In the genomic region with DNA sequence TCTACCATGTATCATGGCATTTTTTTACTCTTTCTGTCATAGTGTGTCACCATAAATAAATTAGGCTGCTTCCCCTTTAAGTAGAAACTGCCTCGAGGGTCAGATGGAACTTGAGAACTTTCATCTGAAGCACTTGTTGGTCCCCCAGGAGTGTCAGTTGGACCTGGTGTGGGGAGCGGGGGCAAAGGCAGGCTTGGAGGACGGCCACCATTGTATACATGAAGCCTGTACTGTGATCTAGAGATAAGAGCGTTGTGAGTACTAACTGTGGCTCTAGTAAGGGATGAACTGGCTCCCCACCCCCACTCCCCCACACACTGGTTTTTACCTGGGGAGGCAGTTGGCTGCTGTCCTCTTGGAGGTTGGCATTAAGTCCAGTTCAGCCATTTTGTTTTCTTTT, we compare ENCODE assay signal across 22 mouse cellular contexts.
DNase-seq lines count a peak whose midpoint lies in the region; ATAC-seq and TF ChIP-seq lines count a peak whose summit lies in the region.
"Had no signal": no experiment of that assay in that cellular context is flagged by ENCODE, and none has a peak within 500 bp of the region (broad histone marks: within the 10 kb centered on the region; RNA-seq: fewer than 3 reads in every experiment).

No protein-coding gene starts in this region.

- WGBS in midbrain, embryonic 11.5 days = 68% methylated on average over 4 of the region's 4 CpGs
- 76% methylated on average over 4 of the region's 4 CpGs for WGBS in midbrain, embryonic 15.5 days
- 30% methylated on average over 4 of the region's 4 CpGs for WGBS in embryonic facial prominence, embryonic 11.5 days

- no peak overlapping the region for H3K9ac ChIP-seq in midbrain, embryonic 11.5 days (ENCODE audit: low read length)
- no peak overlapping the region for H3K9ac ChIP-seq in midbrain, embryonic 15.5 days
- H3K9ac ChIP-seq in ES-Bruce4 (ENCODE audit: low read depth, poor library complexity, severe bottlenecking) = no peak overlapping the region
- H3K9ac ChIP-seq in embryonic facial prominence, embryonic 11.5 days (replicated peaks; ENCODE audit: low read length) = no peak overlapping the region
- H3K9ac ChIP-seq: forebrain, postnatal 0 days; hindbrain, embryonic 12.5 days; hindbrain, embryonic 15.5 days had no signal

- TF ChIP-seq CTCF in ES-Bruce4 (IDR thresholded peaks at IDR 0.05; ENCODE audit: low read depth, low read length) = no peak

- H3K4me3 ChIP-seq in midbrain, embryonic 11.5 days (ENCODE audit: low read depth, low read length) = no peak overlapping the region
- no peak overlapping the region for H3K4me3 ChIP-seq in midbrain, embryonic 15.5 days
- H3K4me3 ChIP-seq in ES-Bruce4 (ENCODE audit: low read depth, low read length) = no peak overlapping the region
- H3K4me3 ChIP-seq in embryonic facial prominence, embryonic 11.5 days (ENCODE audit: low read depth, low read length) = no peak overlapping the region
- H3K4me3 ChIP-seq: gastrocnemius, adult 2 months; hindbrain, embryonic 12.5 days; hindbrain, embryonic 15.5 days had no signal

- no peaks in the 10 kb centered on the region for H3K36me3 ChIP-seq in midbrain, embryonic 11.5 days (ENCODE audit: control insufficient read depth, insufficient read depth, low read length)
- no peaks in the 10 kb centered on the region for H3K36me3 ChIP-seq in midbrain, embryonic 15.5 days (replicated peaks)
- no peaks in the 10 kb centered on the region for H3K36me3 ChIP-seq in ES-Bruce4 (ENCODE audit: control insufficient read depth, insufficient read depth, low read length, poor library complexity, severe bottlenecking)
- no peaks in the 10 kb centered on the region for H3K36me3 ChIP-seq in embryonic facial prominence, embryonic 11.5 days (replicated peaks; ENCODE audit: control insufficient read depth, insufficient read depth, low read depth, low read length)
- H3K36me3 ChIP-seq: G1E; hindbrain, embryonic 12.5 days; hindbrain, embryonic 15.5 days had no signal

- no peaks in the 10 kb centered on the region for H3K27me3 ChIP-seq in midbrain, embryonic 11.5 days (ENCODE audit: control insufficient read depth, insufficient read depth, low read length)
- no peaks in the 10 kb centered on the region for H3K27me3 ChIP-seq in midbrain, embryonic 15.5 days (replicated peaks)
- no peaks in the 10 kb centered on the region for H3K27me3 ChIP-seq in ES-Bruce4 (ENCODE audit: control insufficient read depth, insufficient read depth, low read length, poor library complexity, severe bottlenecking)
- H3K27me3 ChIP-seq in embryonic facial prominence, embryonic 11.5 days (ENCODE audit: control insufficient read depth, insufficient read depth, low read length) = no peaks in the 10 kb centered on the region
- H3K27me3 ChIP-seq: hindbrain, embryonic 12.5 days; hindbrain, embryonic 15.5 days had no signal

- no peak for TF ChIP-seq EP300 in ES-Bruce4 (IDR thresholded peaks at IDR 0.05; ENCODE audit: insufficient read depth, low read depth, low read length)

- no peaks in the 10 kb centered on the region for H3K9me3 ChIP-seq in midbrain, embryonic 11.5 days (ENCODE audit: control insufficient read depth, low read length)
- no peaks in the 10 kb centered on the region for H3K9me3 ChIP-seq in midbrain, embryonic 15.5 days
- H3K9me3 ChIP-seq in ES-Bruce4 (replicated peaks; ENCODE audit: control insufficient read depth, insufficient read depth, low read length, poor library complexity, severe bottlenecking) = no peaks in the 10 kb centered on the region
- H3K9me3 ChIP-seq in embryonic facial prominence, embryonic 11.5 days (replicated peaks; ENCODE audit: control insufficient read depth, low read length) = no peaks in the 10 kb centered on the region
- H3K9me3 ChIP-seq: G1E; hindbrain, embryonic 12.5 days; hindbrain, embryonic 15.5 days had no signal

- no peak for ATAC-seq in midbrain, embryonic 11.5 days (ENCODE audit: low FRiP score)
- no peak for ATAC-seq in midbrain, embryonic 15.5 days (replicated peaks)
- no peak for ATAC-seq in embryonic facial prominence, embryonic 11.5 days (replicated peaks; ENCODE audit: insufficient number of reproducible peaks, low FRiP score, low TSS enrichment, low read depth)
- ATAC-seq in megakaryocyte-erythroid progenitor cell, adult 5-6 weeks (replicated peaks; ENCODE audit: low FRiP score, low TSS enrichment, poor library complexity, severe bottlenecking) = peak; percentile 62
- ATAC-seq: forebrain, embryonic 14.5 days; forebrain, postnatal 0 days had no signal

- DNase-seq in midbrain, embryonic 11.5 days (ENCODE audit: low spot score, missing footprints) = peak; percentile 26
- DNase-seq in embryonic facial prominence, embryonic 11.5 days (ENCODE audit: low spot score) = peak; percentile 11
- no peak for DNase-seq in kidney, adult 11 months
- DNase-seq in adrenal gland, postnatal 14 days = no peak
- no peak for DNase-seq in B cell, adult 2 months
- DNase-seq: adrenal gland, adult 2 months; adrenal gland, postnatal 25 days; cerebellum, adult 11-12 months; cerebellum, adult 8-10 months; cerebellum, postnatal 14 days; forebrain, postnatal 0 days; gastrocnemius, adult 2 months; gastrocnemius, postnatal 14 days; heart, adult 11 months had no signal

- H3K27ac ChIP-seq in midbrain, embryonic 11.5 days (ENCODE audit: low read depth, low read length) = no peak overlapping the region
- H3K27ac ChIP-seq in midbrain, embryonic 15.5 days = no peak overlapping the region
- 0 out of 2 replicates have a peak overlapping the region, but pooled peaks have one; percentile 12 for H3K27ac ChIP-seq in ES-Bruce4 (ENCODE audit: insufficient read depth, low read length)
- H3K27ac ChIP-seq in embryonic facial prominence, embryonic 11.5 days (replicated peaks; ENCODE audit: low read depth, low read length) = no peak overlapping the region
- H3K27ac ChIP-seq: gastrocnemius, adult 2 months; hindbrain, embryonic 12.5 days; hindbrain, embryonic 15.5 days had no signal

- H3K4me1 ChIP-seq in midbrain, embryonic 11.5 days (ENCODE audit: control insufficient read depth, insufficient read depth, low read length) = no peaks in the 10 kb centered on the region
- peaks cover 8% of the 10 kb centered on the region; the same call in 1 of the 2 replicates for H3K4me1 ChIP-seq in midbrain, embryonic 15.5 days
- peaks cover 2% of the 10 kb centered on the region for H3K4me1 ChIP-seq in ES-Bruce4 (ENCODE audit: control insufficient read depth, insufficient read depth, low read length)
- H3K4me1 ChIP-seq in embryonic facial prominence, embryonic 11.5 days (ENCODE audit: control insufficient read depth, insufficient read depth, low read length) = no peaks in the 10 kb centered on the region; the same call in 1 of the 2 replicates

- TF ChIP-seq POLR2A in ES-Bruce4 (IDR thresholded peaks at IDR 0.05; ENCODE audit: insufficient read depth, low read length) = no peak

- H3K4me2 ChIP-seq in midbrain, embryonic 11.5 days = no peak overlapping the region
- H3K4me2 ChIP-seq in midbrain, embryonic 15.5 days = no peak overlapping the region
- no peak overlapping the region for H3K4me2 ChIP-seq in embryonic facial prominence, embryonic 11.5 days (ENCODE audit: low read depth, low read length)
- H3K4me2 ChIP-seq: heart, embryonic 11.5 days; hindbrain, embryonic 12.5 days; hindbrain, embryonic 15.5 days had no signal

Comparison
In these comparisons a context has a peak if more than half of its experiments do, and no peak if none do; other contexts are left out.
1. DNase-seq: peak in midbrain, embryonic 11.5 days (single experiment) and embryonic facial prominence, embryonic 11.5 days (single experiment); none in kidney, adult 11 months (single experiment), adrenal gland, postnatal 14 days (single experiment) and B cell, adult 2 months (0 of 2).